Mouse (Mus musculus) gastrocnemius, adult 18-20 months (tissue): ENCODE measurements around the gene Unc45b. TPM values are rescaled to one million over a fixed set of nuclear protein-coding genes. Genes with fewer than 3 reads are reported as not detected.
"Not testable (repeated sequence)": the region's sequence is repeated elsewhere in the genome, so short reads cannot be mapped to it uniquely, and the experiment has no call there.

ENCODE experiments used
- DNase-seq: peaks from one replicate; pipeline ENCODE4 v3.0.0; 2021; ENCODE audit warnings: low spot score
- total RNA-seq, 2 experiments: library from RNA; stranded (reverse); gene quantifications; 2 replicates each; pipeline ENCODE4 v1.2.3; 2021

Gene Unc45b
- total RNA-seq, 2 experiments from 2014 or later: 186 to 189 TPM

DNA sequence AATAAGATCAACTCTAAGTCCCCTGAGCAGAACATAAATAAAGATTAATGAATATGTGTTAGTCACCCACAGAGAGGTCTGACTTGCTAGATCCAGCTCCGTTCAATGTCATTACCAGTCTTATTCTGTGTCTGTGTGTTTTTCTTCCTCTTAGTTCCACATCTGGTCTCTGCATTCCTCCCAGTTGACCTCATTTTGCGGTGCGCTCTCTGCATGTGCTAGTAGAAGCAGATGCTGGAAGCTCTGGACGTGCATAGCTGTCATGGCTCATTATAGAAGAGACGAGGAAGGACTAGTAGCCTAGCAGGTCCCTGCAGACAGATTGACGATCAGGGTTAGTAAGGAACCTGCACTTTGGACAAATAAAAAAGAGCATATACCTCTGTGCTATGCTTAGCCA lies 33.0 kb downstream of the Unc45b start:
- DNase-seq: no peak

DNA sequence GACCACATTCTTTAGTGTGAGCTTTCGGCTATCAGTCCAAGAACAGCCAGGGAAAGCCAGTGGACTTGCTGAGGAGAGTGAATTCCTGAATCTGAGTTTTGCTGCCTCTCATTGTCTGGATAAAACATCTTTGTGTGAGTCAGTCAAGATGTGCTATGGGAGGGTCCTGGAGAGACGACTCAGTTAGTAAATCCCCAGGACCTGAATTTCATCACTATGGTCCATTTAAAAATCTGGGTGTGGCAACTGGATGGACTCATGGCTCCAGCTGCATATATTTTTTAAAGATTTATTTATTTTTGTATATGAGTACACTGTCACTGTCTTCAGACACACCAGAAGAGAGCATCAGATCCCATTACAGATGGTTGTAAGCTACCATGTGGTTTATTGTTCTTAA lies 35.3 kb downstream of the Unc45b start:
- no peak for DNase-seq

DNA sequence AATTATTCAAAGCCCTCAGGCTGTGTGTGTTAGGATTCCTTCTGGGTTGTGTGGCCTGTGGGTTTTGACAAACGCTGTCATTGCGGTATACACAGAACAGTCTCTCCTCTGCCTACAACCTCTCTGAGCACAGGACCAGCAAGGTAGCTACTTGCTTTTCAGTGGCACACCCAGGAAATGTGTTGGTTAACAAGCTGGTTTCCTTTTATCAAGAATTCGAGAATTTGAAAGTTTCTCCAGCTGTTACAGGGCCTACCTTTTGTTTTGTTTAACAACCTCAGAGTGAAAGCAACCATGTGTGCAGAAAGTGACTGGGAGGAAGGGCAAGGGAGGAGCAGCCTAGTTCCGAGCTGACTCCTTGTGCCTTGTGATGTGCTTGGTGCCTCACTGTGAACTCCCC lies 37.1 kb downstream of the Unc45b start:
- no peak for DNase-seq

DNA sequence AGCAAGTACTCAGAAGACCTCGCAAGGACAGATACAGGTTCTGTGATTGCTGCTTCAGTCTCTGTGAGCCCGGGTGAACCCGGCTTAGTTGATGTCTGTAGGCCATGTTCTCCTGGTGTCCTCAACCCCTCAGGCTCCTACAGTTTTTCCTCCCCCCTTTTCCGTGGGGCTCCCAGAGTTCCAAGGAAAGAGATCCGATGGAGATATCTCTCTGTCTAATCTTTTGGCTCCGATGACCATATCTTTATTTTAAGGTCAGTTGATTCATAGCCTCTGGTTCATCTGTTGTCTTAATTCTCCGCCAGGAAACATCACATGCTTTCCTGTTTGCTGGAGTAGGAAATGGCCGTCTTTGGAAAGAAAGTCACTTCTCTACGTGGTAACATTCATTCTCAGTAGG lies 38.7 kb downstream of the Unc45b start:
- DNase-seq: no peak

DNA sequence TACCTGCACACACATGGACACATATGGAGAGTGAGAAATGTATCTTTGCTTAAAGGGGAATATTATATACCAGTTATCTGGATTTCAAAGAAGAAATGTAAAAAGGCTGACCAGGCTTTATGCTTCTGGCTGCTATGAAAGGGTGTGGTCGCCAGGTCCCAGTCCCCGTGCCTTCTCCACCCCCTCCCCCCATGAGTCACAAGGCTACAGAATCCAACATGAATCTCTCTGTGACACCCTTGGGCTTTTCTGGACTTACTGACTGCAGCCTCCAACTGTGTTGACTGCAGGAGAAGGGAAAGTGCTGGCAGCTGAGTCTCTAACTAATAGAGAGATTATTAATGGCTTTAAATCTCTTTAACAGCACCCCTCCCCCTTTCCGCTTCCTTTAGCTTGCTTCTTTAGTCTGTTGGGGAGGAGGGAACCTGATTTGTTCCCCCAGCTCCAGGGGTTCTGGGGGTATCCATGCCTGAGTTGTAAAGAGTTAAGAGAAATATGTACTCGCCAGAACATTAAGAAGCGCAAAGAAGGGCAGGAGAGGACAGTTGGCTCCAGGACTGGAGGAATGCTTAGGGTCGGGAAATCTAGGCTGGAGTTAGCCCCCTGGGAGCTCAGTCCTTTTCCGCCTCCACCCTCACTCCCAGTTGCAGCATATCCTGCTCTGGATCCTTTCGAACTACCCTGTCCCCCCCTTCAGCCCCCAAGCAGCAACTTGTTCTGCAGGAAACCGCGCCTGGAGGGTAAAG lies 40.6 kb downstream of the Unc45b start, which contains the start of gene Slfn5:
Gene Slfn5, plus strand, starts transcription at position 614 of the 746 bp plus-strand sequence.
- DNase-seq: peak; percentile 65

DNA sequence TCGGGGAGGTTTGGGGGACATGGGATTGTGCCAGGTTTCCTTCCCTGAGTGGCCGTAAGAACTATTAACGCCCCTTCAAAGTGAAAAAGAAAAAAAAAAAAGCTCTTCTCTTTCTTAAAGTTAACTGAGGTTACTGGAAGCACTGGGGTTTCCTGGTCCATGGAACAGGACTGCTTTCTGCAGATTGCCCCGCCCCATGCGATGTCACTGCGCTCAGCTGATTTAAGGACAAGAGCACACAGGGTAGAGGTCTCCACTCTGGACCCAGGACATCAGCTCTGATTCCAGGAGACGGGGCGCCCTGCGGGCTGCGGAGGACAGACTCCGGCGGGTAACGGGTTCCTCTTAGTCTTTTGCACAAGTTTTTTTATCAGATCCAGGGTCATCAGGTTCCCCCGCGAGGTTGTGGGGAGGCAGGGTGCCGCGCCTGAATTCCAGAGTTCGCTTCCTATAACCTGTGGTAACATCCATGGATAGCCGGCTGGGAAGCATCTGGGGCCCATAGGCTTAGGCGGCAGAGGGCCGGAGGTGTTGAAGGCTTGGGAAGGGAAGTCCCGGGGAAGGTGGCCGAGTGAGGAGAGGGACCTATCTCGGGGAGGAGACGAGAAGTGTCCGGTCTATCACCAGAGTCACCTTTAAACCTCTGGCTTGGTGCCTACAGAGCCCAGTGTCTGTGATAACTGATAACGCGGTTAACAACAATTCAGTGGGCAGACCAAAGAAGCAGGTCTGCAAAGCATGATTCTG lies 41.7 kb downstream of the Unc45b start:
- peak; percentile 69 for DNase-seq

DNA sequence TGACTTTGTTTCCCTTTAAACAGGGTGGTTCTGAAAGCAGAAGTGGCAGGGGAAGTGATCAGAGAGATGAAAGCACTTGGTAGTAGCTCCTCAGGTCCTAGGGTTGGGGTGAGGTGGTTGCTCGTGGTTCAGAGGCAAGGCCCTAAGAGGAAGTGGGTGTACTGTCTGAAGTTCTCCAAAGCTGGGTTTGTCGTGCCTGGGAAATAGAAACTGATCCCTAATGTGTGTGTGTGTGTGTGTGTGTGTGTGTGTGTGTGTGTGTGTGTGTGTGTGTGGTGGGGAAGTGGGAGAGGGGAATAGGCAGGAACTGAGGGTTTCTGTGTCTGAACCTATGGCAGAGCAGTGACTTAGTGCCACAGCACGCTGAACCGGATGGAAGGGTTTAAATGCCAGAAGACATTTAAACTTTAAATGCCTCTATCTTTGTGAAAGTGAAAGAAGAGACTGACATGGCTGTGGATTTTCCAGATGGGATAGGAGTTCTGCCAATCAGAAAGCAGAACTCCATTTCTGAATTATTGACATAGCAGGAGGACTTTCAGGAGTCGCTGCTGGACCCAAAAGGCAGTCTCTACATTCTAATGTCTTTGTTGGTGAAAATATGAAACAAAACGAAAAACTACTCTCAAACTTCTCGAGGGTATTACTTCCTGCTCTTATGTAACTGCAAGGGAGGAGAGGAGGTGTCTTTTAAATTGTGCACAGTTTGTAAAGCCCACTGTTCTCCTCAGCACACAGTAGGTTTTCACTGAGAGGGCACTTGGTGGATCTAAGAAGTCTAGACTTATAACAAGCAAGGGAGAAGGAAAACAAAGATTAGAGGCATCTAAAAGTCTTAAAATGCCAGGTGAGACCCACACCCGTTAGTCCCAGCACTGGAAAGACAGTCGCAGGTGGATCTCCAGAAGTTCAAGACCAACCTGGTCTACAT lies 42.5 kb downstream of the Unc45b start:
- no peak for DNase-seq

DNA sequence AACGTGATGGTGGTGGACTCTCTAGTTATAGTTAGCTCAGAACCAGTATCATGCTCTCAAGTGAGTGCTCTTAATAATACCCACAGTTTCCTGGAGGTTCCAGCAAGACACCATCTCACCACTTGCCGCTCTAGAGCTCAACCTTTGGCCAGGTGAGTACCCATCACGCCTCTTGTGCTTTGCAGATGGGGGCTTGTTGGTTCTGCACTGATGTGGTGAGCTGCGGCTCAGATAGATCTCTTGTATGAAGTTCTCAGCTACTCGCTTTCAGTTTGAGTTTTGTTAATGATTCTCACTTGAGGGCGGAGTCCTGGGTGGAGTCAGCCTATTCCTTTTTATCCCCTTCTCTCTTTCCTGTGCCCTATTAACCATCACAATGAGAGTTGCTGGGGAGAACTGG lies 44.3 kb downstream of the Unc45b start:
- DNase-seq: no peak

DNA sequence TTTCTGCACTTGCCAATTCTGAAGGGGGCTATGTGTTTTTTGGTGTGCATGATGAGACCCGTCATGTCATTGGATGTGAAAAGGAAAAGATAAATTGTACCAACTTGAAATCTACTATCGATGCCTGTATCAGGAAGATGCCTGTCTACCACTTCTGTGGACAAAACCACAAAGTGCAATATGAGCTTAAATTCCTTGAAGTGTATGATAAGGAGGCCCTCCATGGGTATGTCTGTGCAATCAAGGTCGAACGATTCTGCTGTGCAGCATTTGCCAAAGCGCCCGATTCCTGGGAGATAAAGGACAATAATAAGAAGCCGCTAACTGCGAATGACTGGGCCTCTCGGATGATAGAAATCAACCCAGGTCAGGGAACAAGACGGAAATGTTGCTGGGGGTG lies 46.6 kb downstream of the Unc45b start:
- no peak for DNase-seq

DNA sequence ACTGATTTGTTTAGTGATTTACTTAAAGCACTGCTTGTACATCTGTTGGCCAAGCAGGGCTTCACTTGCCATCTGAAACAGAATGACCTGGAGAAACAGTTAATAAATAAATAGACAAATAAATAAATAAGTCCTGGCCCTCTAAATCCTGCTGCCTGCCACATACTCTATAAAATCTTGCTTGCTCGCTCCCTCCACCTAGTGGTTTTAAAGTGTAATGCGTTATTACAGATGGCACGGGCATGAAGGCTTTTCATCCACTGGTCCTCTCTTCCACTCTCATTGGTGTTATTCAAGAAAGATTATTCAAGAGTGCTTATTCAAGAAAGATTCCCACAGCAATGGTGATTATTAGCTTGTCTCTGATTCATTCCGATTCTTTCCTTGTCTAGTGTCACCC lies 49.3 kb downstream of the Unc45b start:
- DNase-seq: peak; percentile 60

DNA sequence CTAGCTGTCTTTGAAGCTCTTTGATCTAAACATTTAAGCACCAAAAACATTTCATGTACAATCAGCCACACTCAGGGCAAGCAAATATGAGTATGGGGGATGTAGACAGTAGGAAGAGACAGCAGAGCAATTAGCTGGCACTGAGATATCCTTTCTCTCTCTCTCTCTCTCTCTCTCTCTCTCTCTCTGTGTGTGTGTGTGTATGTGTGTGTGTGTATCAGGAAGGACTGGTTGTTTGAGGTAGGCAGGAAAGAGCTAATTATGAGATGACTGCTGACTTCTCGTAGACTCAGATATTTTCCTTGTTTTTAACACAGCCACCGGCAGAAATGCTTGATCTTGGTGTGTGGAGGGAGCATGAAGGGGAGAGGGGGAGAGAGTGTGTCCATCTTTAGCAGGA lies 51.4 kb downstream of the Unc45b start:
- DNase-seq: no peak

DNA sequence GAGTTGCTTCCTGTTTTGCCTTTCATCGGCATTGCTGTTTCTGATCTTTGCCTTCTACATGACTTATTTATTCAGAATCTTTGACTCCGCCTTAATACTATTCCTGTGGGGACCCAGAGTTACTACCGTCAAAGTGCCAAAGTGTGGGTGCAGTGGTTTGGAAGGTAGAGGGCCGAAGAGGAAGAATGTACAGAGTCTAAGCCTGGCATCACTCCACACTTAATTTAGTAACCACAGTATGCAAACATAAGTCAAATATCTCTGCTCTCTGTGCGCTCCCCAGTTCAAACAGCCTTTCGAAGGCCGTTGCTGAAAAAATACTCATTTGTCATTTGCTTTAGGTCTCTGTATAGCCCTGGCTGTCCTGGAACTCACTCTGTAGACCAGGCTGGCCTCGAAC lies 51.9 kb downstream of the Unc45b start:
- DNase-seq: no peak

DNA sequence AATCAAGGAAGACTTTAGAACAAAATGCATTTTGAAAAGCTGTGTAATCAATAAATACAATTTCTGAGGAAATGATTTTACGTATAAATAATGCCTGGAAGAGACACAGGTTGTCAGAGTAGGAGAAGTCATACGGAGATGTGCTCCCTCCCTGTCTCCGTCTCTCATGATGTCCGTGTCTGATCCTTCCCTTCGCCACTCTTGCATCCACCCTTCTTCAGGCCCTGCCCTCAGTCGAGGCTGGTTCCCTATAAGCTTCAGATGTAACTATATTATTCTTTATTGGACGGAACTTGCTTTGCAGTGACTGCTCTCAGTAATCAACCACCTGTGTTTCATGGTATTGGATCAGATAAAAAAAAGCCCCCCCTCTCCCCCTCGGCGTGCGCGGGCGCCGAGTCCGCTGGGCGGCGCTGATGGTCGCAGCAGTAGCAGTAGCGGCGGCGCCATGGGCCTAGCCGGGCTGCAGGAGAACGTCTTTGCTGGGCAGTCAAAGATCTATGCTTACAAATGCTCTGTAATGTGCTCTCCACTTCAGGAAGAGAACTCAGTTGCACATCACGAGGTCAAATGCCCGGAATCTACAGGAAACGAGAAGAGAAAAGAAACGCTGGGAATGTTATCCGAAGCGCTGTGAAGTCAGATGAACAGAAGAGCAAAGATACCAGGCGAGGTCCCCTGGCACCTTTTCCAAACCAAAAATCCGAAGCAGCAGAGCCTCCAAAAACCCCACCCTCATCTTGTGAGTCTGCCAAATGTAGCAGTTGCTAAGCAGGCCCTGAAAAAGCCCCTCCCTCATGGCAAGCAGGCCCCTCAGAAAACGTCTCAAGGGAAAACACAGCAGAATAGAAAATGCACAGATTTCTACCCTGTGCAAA lies 60.6 kb downstream of the Unc45b start:
- no peak for DNase-seq

DNA sequence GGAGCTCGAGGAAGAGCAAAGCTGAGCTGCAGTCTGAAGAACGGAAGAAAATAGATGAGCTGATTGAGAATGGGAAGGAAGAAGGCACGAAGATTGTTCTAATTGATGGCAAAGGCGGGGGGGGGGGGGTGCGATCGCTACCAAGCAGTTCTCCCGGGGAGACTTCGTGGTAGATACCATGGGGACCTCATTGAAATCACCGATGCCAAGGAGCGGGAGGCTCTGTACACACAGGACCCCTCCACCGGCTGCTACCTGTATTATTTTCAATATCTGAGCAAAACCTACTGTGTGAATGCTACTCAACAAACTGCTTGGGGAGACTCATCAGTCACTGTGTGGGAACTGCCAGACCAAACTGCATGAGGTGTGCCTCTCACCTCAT lies 61.2 kb downstream of the Unc45b start:
- no peak for DNase-seq

DNA sequence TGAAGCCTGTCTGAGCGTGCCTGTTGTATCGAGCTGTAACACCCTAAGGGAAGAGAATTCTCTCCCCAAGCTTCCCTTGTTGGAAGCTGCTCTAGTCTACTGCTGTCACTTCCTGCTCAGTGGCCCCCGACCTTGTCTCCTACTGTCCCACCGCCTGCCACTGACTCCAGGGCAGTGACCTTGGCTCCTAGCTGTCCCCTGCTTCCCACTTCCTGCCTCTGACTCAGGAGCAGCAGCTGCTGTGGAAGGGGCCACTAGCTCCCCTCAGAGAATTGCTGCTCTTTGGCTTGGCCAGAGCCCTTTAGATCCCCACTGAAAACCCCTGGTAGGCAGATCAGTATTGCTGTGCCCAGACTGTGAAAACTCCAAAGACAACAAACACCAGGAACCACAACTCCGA lies 63.6 kb downstream of the Unc45b start:
- no peak for DNase-seq

DNA sequence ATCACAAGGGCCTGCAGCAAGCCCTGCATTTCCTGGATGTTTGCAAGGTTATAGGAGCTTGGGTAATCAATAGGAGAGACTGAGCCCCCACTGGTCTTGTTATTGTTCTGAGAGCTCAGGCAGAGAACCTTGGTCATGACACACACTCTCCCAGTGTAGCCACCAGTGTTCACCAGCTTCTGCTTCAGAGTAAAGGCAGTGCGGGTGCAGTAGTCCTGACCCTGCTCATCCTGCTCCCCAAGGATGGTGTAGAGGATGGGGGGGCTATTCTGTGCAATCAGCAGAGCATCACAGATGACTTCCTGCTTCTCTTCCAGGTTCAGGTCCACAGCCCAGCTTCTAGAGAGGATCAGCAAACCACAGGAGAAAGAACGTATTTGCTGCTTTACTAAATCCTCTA lies 72.1 kb downstream of the Unc45b start:
- DNase-seq: not testable (repeated sequence)

DNA sequence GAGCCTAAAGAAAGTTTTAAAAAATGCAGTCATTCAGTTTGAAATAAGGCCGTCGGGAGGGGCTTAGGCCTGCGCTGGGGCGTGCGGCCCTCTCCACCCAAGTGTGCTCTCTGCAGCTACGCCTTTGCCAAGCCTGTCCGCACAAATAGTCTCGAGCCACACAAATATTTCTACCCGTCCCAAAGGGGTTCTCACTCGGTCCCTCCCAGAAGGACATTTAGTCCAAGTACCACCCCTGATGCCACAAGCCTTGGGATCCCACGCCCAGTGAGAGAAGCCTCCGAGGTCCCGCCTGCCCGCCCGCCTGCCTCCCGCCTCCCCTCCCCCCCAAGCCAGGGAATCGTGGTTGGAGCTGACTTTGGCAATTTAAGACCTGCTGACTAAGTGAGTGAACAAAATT lies 72.8 kb downstream of the Unc45b start:
- DNase-seq: peak; percentile 44

DNA sequence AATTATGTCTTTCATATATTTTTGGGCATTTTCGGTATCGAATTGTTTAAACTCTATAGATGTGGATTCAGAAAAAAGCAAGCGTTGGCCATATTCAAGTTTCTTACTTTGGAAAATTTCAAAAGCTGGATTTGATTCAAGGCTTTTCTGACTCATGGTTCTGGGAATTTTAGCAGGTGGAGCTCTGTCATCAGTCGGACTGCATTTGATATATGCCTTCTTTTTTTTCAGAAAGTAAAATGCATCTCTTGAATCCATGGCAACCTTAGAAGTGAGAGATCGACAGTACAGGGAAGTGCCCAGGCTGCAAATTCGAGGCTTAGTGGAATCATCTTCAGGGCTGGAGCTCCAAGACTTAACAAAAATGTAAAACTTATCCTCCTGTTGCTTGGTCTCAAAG lies 77.3 kb downstream of the Unc45b start:
- DNase-seq: no peak

DNA sequence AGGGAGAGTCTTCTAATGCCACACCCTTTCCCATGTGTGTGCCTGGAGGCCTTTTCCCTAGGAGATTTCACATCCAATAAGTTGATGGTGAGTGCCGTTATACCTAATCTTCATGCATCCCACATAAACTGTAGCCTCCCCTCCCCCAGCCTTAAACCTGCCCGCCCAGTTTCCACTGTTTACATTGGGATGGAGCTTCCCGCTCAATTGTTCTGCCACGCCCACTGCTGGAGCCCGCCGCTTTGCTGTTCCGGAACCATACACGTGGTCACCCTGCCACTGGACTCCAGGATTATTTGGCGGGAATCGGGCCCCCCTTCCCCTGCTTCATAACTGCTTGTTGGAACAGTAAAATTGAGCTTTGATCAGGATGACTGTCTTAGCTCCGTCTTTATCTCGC lies 79.0 kb downstream of the Unc45b start:
- no peak for DNase-seq

DNA sequence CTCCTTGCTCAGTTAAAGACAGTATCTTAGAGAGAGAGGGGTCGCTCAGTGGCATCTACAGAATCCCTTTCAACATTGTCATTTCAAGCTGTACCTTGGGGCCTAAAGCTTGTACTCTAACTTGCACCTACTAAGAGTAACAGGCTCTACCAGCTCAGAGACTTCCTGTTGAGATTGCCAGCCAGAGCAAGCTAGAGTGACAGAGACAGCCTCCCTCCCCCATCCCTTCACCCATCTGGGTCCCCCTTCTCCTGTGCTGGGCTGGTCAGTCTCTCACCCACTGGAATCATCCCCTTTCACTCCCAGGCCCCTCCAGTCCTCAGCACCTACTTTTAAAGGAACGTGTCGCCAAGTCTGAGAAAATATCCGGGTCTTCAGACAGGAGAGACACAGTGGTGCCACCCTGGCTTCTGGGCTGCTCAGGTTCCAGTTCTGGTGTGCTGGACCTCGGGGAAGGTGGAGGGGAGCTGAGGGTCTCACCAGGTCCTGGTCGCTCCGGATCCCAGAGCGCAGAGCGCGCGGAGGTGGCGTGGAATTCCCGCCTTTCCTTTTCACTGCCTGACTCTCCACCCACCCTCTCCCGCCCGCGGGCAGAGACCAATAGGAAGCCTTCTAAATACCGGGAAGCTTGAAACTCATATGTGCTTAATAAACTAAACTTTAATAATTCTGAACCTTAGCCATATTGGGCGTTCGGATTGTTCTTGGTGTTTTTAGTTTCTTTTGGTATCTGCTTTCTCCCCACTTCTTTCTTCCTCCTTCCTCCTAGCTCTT lies 80.4 kb downstream of the Unc45b start:
- peak; percentile 22 for DNase-seq
